Mouse (Mus musculus): ENCODE results near the gene Zfp362. TPM values are rescaled to one million over a fixed set of nuclear protein-coding genes. Genes with fewer than 3 reads are reported as not detected.

Gene Zfp362
- polyA plus RNA-seq, 1 experiment = 9.9 TPM

DNA sequence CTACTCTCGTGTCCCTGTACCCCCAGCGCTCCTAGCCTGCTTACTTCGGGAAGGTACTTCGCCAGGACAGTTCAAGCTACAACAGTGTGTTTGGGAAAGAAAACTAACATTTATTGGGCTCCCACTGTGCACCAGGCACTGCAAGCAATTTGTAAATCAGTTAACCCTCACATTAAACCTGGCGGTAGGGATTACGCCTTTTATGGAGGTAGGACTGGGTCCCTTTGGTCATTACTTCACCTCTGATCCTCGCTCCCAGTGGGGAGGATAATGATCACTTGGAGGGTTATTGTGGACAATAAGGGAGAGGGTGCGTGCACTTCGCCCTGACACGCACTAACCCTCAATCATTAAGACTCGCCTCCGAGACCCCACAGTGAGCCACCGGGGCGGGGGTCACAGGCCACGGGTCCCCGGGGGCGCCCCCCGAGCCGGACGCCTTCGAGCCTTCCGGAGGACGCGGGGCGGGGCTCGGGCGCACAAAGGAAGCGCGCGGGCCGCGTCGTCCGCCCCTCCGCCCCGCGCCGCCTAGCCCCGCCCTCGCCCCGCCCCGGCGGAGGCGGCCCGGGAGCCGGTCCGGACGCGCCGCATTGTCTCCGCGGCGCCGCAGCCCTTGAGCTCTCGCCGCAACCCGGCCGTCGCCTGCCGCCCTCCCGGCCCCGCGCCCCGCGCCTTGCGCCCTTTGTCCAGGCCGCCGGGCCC is 78.7 kb downstream of the Zfp362 start:
- H3K27me3 ChIP-seq (ENCODE audit: control insufficient read depth, insufficient read depth, insufficient read length) = no peaks in the 10 kb centered on the region
- TF ChIP-seq USF1 (IDR thresholded peaks at IDR 0.05; ENCODE audit: low read depth) (no peak), MYOG (IDR thresholded peaks at IDR 0.05; ENCODE audit: control insufficient read depth, extremely low read depth, insufficient read length) (no peak), MYOD1 (IDR thresholded peaks at IDR 0.05; ENCODE audit: control insufficient read depth, insufficient read length, low read depth) (no peak), CTCF (IDR thresholded peaks at IDR 0.05; ENCODE audit: control insufficient read depth, insufficient read depth, insufficient read length) (no peak), MAX (IDR thresholded peaks at IDR 0.05) (no peak), CEBPB (IDR thresholded peaks at IDR 0.05; ENCODE audit: low read depth) (no peak), FOSL1 (IDR thresholded peaks at IDR 0.05; ENCODE audit: insufficient read depth, low read length, poor library complexity, severe bottlenecking) (no peak)
- H3K79me3 ChIP-seq (ENCODE audit: low read depth) = peaks cover 45% of the 10 kb centered on the region
- peaks cover 47% of the 10 kb centered on the region for H3K79me2 ChIP-seq (ENCODE audit: control insufficient read depth, insufficient read depth)
- H3ac ChIP-seq (ENCODE audit: control insufficient read depth, insufficient read length, low read depth) = peak overlapping the region; percentile 97
- peaks cover 13% of the 10 kb centered on the region for H3K36me3 ChIP-seq (ENCODE audit: control insufficient read depth, insufficient read depth)
- H3K4me3 ChIP-seq (ENCODE audit: insufficient read depth, poor library complexity, severe bottlenecking) = peak overlapping the region; percentile 75

DNA sequence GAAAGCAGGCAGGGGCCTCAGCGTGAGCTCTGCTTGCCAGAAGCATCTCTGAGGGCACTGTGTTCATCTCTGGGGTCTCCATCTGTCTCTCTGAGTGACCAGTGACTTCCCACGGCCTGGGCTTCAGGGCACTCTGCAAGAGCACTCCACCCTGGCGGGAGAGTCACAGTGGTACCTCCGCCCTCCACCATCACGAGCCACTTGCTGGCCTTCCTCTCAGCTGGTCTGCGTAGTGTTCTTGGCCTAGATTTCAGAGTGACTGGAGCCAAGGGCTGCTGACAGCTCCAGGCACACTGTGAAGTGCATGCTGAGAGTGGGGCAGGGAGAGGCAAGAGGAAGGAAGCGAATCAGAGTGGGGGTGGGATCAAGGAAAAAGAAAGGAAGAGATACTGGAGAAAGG is 81.8 kb downstream of the Zfp362 start:
- H3K79me2 ChIP-seq (ENCODE audit: control insufficient read depth, insufficient read depth) = peaks cover 16% of the 10 kb centered on the region
- no peak overlapping the region for H3K4me3 ChIP-seq (ENCODE audit: insufficient read depth, poor library complexity, severe bottlenecking)
- no peak overlapping the region for H3ac ChIP-seq (ENCODE audit: control insufficient read depth, insufficient read length, low read depth)
- H3K79me3 ChIP-seq (ENCODE audit: low read depth) = peaks cover 14% of the 10 kb centered on the region
- TF ChIP-seq FOSL1 (IDR thresholded peaks at IDR 0.05; ENCODE audit: insufficient read depth, low read length, poor library complexity, severe bottlenecking) (no peak), USF1 (IDR thresholded peaks at IDR 0.05; ENCODE audit: low read depth) (no peak), MAX (IDR thresholded peaks at IDR 0.05) (no peak), MYOD1 (IDR thresholded peaks at IDR 0.05; ENCODE audit: control insufficient read depth, insufficient read length, low read depth) (no peak), CEBPB (IDR thresholded peaks at IDR 0.05; ENCODE audit: low read depth) (no peak), MYOG (IDR thresholded peaks at IDR 0.05; ENCODE audit: control insufficient read depth, extremely low read depth, insufficient read length) (no peak), CTCF (IDR thresholded peaks at IDR 0.05; ENCODE audit: control insufficient read depth, insufficient read depth, insufficient read length) (no peak)
- no peaks in the 10 kb centered on the region for H3K36me3 ChIP-seq (ENCODE audit: control insufficient read depth, insufficient read depth)
- no peaks in the 10 kb centered on the region for H3K27me3 ChIP-seq (ENCODE audit: control insufficient read depth, insufficient read depth, insufficient read length)

DNA sequence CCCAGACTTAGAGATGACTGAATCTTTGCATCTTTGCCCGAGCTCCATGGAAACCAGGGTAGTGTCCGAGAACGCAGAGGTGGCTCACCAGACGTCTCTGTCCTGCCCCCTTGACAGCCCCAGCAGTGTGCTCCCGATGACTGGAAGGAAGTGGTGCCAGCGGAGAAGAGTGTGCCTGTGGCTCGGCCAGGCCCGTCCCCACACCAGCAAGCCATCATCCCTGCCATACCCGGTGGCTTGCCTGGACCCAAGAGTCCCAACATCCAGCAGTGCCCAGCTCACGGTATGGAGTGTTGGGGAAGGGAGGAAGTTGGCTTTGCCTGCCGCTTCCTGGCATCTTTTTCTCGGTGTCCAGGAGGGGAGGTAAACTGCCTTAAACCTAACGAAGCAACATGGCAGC is 82.4 kb downstream of the Zfp362 start:
- Histone ChIP-seq H3K79me3 (ENCODE audit: low read depth) (peaks cover 8% of the 10 kb centered on the region), H3K27me3 (ENCODE audit: control insufficient read depth, insufficient read depth, insufficient read length) (no peaks in the 10 kb centered on the region), H3K36me3 (ENCODE audit: control insufficient read depth, insufficient read depth) (no peaks in the 10 kb centered on the region), H3ac (ENCODE audit: control insufficient read depth, insufficient read length, low read depth) (no peak overlapping the region), H3K4me3 (ENCODE audit: insufficient read depth, poor library complexity, severe bottlenecking) (no peak overlapping the region), H3K79me2 (ENCODE audit: control insufficient read depth, insufficient read depth) (peaks cover 10% of the 10 kb centered on the region)
- no peak for TF ChIP-seq MAX (IDR thresholded peaks at IDR 0.05)
- TF ChIP-seq MYOG (IDR thresholded peaks at IDR 0.05; ENCODE audit: control insufficient read depth, extremely low read depth, insufficient read length) = no peak
- TF ChIP-seq CTCF (IDR thresholded peaks at IDR 0.05; ENCODE audit: control insufficient read depth, insufficient read depth, insufficient read length) = no peak
- TF ChIP-seq FOSL1 (IDR thresholded peaks at IDR 0.05; ENCODE audit: insufficient read depth, low read length, poor library complexity, severe bottlenecking) = no peak
- no peak for TF ChIP-seq CEBPB (IDR thresholded peaks at IDR 0.05; ENCODE audit: low read depth)
- no peak for TF ChIP-seq MYOD1 (IDR thresholded peaks at IDR 0.05; ENCODE audit: control insufficient read depth, insufficient read length, low read depth)
- TF ChIP-seq USF1 (IDR thresholded peaks at IDR 0.05; ENCODE audit: low read depth) = no peak

Other genes with a start within 250 kb of the Zfp362 start
- gene Zscan20, start 195.9 kb downstream of the Zfp362 start, polyA plus RNA-seq (2012; fragmentation: generic; extraction: Trizol) = 4.1 TPM
- gene Tlr12, start 187.4 kb downstream of the Zfp362 start, polyA plus RNA-seq (2012; fragmentation: generic; extraction: Trizol) = not detected
- gene Phc2, start 151.3 kb downstream of the Zfp362 start, polyA plus RNA-seq (2012; fragmentation: generic; extraction: Trizol) = 205 TPM
- gene A3galt2, start 50.7 kb downstream of the Zfp362 start, polyA plus RNA-seq (2012; fragmentation: generic; extraction: Trizol) = 0.15 TPM
- 0.87 TPM for gene Trim62, start 77.5 kb upstream of the Zfp362 start, polyA plus RNA-seq (2012; fragmentation: generic; extraction: Trizol)
- gene Azin2, start 156.4 kb upstream of the Zfp362 start, polyA plus RNA-seq (2012; fragmentation: generic; extraction: Trizol) = 12.5 TPM
- gene Ak2, start 185.9 kb upstream of the Zfp362 start, polyA plus RNA-seq (2012; fragmentation: generic; extraction: Trizol) = 176 TPM

Data from C2C12 (cell line).